Mouse (Mus musculus) left cerebral cortex, postnatal 25 days (tissue): ENCODE results near the gene Ppm1h. TPM values are rescaled to one million over a fixed set of nuclear protein-coding genes. Genes with fewer than 3 reads are reported as not detected.

Experiments used
- DNase-seq, 2 experiments: peaks; one replicate each; pipeline ENCODE4 v3.0.0; 2022; ENCODE audit warnings: low spot score in 2 of 2, mixed read lengths in 1 of 2
- intact Hi-C: fragments of 180-260 bp; cut with DNase I; formaldehyde crosslinking; loops from one replicate; pipeline ENCODE4 v1.15.1; 2025
- total RNA-seq, 2 experiments: library from RNA; stranded (reverse); gene quantifications; 2 replicates each; pipeline ENCODE4 v1.2.3; 2021

The Ppm1h gene
- total RNA-seq, 2 experiments from 2014 or later = 93.9 to 111 TPM

DNA sequence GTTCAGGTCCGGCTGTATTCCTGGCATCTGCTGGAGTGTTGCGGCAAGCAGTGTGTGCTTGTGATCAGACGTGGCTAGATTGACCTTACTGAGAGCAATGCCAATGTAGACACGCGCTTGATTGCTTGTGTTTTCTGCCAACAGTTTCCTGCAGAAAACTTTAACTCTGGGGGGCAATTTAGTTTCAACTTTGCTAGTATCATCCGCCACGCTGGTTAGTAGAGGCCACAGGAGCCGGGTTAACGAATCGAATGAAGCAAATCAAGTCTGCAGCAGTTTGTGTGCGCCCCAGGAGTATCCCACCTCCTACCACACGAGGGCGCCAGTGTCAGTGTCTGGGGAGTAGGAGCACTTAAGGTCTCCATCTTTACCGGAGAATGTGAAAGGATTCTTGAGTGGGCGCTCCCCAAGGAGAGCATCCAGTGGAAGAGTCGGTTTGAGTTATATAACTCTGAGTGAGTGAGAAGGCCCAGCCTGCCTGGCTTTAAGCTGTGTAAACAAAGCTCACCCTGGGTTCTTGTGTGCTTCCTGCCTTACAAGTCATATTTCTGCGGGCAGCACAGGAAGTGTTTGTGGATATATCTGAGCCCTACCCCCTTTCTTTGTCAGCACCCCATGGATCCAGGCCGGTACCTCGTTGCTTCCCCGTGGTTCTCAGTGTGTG is 115.8 kb downstream of the Ppm1h start:
- intact Hi-C loops = loop anchor here (2.0 to 10.0 kb wide), 2 partner anchors 242 to 690 kb away; no protein-coding TSS in a partner anchor
- peak; percentile 54 to 78 for DNase-seq

DNA sequence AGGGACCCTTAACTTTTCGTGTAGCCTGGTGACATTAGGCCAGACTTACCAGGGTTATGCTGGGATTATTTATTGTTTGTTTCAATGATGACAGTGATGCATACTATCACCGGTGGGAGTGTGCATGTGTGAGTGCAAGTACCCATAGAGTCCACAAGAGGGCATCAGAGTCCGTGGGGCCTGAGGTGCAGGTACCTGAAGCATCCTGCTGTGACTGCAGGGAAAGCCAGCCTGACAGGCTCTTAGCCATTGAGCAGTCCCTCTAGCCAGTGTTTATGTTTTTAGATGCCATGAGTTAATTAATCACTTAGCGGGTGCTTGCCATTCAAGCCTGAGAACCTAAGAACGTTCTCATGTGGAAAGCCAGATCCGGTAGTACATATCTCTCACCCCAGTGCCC is 119.4 kb downstream of the Ppm1h start:
- intact Hi-C loops = loop anchor here (10.0 kb wide), 1 partner anchor 693 kb away; no protein-coding TSS in a partner anchor
- DNase-seq = no peak

DNA sequence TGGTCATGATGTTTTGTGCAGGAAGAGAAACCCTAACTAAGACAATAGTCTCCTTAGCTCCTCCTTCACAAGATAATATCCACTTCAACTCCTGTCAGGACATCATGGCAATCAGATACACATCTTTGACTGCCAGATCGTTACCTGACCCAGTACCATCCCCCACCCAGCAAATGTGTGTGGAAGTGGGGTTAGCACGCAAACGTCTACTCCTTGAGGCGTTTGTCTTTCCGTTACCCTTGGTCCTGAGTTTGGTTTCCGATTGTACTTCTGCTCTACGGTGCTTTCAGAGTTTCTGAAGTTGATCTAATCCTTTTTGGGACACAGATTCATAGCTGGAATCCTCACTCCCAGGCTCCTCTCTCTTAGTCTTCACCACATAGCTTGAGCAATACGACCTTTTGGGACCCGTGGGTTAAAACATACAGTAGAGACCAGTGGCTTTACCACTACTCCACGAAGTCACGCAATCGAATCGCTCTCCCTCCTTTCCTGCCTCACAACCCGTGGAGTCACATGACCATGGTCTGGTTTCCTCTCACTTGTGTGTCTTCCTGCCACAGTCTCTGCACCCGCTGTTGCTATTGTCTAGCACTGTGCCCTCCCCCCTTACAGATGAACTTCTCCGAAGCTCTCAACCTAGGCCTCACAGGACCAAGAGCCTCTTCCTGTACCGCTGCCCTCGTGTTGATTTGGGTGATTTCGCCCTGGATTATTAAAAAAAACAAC is 121.6 kb downstream of the Ppm1h start:
- intact Hi-C loops = no loop called here

DNA sequence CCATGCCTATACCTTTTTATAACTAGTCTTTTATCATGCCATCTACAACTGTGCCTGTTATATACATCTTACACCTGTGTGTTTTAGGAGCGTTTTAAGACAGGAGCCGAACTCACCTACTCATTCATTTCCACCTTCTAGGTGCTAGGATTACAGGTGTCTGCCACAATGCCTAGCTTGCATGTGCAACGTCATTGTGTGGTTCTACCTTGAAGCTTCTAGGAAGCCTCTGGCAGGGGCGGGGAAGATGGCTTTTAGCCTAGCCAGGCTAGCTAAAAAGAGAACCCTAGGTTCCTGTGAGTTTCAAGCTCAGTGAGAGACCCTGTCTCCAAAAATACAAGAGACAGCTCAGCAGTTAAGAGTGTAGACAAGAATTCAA is 122.2 kb downstream of the Ppm1h start:
- intact Hi-C loops = no loop called here
- DNase-seq = no peak

More for the DNA sequence above, 121.6 kb downstream of the Ppm1h start:
- DNase-seq = no peak

DNA sequence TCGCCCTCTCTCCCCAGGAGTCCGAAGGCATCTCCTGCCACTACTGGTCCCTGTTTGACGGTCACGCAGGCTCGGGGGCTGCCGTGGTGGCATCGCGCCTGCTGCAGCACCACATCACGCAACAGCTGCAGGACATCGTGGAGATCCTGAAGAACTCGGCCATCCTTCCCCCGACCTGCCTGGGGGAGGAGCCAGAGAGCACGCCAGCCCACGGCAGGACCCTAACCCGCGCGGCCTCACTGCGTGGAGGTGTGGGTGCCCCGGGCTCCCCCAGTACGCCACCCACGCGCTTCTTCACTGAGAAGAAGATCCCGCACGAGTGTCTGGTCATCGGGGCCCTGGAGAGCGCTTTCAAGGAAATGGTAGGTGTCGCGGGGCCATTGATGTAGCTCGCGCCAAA is 123.7 kb downstream of the Ppm1h start:
- intact Hi-C loops = no loop called here
- DNase-seq = no peak

DNA sequence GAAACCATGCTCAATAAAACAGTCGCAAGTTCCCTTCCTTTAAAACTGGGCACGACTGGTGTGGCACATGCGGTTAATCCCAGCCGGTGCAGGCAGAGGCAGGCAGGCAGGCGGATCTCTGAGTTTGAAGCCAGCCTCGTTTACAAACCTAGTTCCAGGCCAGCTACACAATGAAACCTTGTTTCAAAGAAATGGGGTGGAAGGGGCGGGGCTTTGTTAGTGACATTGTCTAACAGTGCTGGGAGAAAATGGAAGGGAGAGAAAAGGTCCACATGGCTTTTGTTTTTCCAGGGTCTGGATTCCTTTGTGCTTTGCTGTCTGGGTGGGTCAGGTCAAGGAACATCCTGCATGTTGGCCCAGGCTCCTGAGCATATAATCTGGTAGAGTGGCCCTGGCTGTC is 124.3 kb downstream of the Ppm1h start:
- intact Hi-C loops = no loop called here
- DNase-seq = no peak

DNA sequence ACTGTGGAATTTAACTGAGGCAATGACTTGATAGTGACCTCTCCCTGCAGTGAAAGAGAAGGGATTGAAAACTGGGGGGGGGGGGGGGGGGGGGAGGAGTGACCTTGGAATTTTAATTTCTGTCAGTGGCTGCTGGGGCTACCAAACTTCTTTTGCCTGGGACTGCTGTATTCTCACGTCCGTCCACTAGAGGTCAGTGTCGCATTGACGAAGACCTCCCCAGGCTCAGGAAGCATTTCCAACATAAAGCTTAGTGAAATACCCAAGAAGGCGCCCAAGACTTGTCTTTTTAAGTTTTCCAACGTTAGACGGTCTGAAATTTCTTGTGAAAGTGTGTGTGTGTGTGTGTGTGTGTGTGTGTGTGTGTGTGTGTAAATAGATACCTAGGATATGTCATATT is 125.3 kb downstream of the Ppm1h start:
- DNase-seq = peak; percentile 65 to 75
- intact Hi-C loops = loop anchor here (2.0 kb wide), 1 partner anchor 201 kb away; no protein-coding TSS in a partner anchor

DNA sequence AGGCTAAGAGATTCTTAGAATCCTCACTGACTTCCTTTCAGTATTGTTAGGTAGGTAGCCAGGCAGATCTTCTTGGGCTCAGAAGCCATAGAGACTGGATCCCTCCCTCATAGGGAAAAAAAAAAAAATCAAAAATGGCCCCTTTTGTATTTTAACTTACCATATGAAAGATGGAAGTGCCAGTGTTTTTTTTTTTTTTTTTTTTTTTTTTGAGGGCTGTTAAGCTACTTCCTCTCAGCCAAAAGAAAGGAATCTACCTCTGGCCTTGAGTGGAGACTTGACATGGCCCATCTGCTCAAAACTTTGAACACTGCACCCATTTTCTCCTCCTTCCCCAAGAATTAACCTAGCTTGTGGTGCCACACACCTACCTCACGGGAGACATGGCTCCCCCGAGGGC is 127.3 kb downstream of the Ppm1h start:
- intact Hi-C loops = loop anchor here (2.0 to 5.0 kb wide), 5 partner anchors 86 to 286 kb away; no protein-coding TSS in a partner anchor
- DNase-seq = no peak

DNA sequence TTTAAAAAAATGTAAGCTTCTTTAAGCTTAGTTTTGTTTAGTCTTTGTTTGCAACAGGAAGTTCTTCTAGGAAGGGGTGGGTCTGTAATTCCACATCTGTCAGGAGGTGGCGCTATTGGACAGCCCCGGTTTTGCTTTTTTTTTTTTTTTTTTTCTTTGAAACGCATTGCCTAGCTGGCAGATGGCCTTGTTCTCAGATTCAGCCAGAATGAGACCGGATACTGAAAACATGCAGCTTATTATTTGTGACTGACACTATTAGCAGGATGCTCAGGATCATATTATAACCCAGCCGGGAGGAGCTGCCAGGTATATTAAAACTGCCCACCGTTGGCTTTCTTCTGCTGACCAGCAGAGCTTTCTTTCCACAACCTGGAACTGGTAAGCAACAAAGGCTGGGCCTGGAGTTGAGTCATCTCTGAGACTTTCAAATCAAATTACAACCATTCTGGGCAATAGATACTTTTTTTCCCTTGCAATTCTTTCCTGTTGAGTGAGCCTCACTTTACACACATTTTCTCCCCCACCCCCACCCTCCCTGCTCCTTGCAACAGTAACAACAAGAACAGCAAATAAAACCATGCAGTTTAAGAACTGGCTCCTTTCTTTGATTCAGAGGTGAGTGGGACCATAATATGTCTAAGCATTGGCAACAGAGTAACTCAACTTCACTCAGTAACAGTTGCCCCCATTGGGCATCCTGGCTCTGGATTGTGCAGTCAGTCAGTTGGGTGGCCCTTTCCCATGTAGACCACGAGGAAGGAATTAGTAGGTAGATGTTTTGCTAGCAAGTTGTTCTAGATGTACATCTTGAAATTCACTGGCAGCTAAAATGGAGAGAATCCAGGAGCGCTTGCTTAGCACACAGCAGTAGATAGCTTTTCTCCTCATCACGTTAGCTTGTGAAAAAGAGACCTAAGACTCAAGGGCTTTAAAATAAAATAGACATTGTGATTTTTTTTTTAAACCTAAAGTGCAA is 128.9 kb downstream of the Ppm1h start:
- peak; percentile 70 to 75 for DNase-seq
- intact Hi-C loops = loop anchor here (1.0 to 5.0 kb wide), 7 partner anchors 43 to 285 kb away; no protein-coding TSS in a partner anchor

DNA sequence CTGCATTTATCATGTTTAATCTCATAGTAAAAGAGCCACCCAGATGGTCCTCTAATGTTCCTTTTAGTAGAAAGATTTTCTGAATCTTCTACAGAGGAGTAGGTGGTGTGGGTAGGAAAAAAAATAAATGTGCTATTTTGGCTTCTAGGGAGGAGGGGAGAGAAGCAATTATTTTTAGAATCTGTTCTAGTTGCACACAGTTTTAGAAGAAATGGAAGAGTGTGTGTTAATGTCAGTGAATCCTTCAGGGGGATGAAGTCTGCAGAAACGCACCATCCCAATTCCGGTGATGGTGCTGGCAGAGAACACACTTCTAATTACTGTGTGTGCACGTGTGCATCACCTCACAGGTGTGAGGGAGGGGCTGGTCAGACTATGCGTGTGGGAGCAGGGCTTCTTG is 129.6 kb downstream of the Ppm1h start:
- DNase-seq = peak; percentile 25 to 73
- intact Hi-C loops = loop anchor here (1.0 to 5.0 kb wide), 7 partner anchors 43 to 284 kb away; no protein-coding TSS in a partner anchor

DNA sequence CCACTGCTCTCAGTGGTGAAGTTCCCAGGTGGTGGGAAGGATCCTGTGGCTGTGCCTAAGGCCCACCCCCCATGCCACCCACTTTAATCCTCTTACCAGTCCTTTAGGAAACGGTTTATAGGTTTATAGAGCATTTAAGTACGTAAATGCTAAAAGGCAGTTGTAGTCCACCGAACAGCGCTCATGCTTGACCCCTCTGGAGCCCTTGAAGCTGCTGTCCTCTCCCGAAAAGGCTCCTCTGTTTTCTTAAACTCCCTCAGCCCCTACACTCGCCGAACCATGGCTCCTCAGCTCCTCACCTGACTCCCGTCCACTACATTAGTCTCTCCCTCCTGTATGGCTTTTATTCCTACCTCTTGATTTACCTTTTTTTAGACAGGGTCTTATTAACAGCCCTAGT is 131.3 kb downstream of the Ppm1h start:
- DNase-seq = no peak
- intact Hi-C loops = loop anchor here (2.0 to 5.0 kb wide), 5 partner anchors 41 to 282 kb away; no protein-coding TSS in a partner anchor

DNA sequence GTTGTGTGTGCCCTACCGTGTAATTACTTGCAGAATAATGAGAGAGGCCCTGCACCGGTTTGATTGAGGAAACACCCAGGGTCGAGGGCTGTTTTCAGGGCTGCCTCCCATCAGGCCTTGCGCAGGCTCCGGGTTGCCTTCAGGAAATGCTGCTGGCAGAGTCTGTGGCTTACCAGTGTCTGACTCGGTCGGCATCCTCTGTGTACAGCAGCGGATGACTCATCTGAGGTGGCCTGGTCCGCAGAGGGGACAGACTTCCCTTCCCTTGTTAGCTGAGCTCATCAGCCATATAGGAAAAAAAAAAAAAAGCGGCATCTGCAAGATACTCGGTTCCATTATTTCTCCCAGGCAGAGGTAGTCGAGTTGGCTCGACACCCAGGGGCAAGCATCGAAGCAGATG is 136.5 kb downstream of the Ppm1h start:
- DNase-seq = peak in 1 of 2 experiments; percentile 69
- intact Hi-C loops = no loop called here

DNA sequence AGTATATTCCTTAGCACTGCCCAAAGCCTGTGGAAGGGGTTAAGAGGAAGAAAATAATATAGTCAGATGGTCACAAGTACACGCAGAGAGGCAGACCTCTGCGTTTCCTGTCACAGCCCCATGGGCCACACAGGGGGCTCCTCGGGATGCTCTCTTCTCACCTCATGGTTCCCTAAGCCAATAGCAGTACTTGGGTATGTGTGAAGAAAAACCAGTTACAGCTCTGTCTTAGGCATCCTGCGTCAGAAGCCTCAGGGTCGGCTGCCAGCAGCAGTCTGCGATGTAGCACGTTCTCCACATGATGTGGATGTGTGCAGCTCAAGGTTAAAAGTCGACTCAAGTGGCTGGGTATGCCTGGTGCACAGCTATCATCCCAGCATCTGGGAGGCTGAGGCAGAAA is 139.2 kb downstream of the Ppm1h start:
- intact Hi-C loops = no loop called here
- DNase-seq = no peak

DNA sequence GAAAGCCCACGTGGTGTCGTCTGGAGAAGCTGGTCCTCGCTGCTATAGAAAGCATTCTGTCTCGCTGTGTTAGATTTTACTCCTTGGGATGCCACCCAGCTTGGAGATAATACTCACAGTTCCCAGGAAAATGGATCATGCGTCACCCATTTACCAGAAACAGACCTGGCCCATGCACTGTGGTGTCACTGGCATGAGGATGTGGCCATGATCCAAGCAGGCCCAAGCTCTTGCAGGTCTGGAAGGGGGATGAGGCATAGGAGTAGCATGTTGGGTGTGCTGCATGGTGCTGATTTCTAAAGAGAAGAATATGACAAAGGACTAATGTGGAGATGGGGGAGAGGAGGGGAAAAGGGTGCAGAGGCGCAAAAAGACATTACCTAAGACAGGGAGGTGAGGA is 141.2 kb downstream of the Ppm1h start:
- intact Hi-C loops = no loop called here
- no peak for DNase-seq

DNA sequence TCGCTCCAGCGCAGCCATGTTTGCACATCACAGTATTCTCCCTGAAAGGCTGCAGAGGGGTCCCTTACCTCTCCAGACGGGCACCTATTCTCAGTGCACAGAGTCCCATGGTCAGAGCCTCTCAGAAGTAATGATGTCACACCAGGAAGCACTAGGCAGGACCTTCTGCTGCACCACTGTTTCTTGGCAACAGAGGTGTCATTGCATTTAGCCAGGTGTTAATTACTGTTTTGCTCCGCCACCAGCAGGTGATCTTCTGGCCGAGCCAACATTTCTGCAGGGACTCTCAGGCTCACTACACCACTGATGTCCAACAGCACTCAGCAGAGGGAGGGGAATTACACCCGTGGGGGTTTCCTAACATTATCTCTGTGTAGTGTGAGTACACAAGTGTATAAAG is 143.0 kb downstream of the Ppm1h start:
- DNase-seq = no peak
- intact Hi-C loops = no loop called here

DNA sequence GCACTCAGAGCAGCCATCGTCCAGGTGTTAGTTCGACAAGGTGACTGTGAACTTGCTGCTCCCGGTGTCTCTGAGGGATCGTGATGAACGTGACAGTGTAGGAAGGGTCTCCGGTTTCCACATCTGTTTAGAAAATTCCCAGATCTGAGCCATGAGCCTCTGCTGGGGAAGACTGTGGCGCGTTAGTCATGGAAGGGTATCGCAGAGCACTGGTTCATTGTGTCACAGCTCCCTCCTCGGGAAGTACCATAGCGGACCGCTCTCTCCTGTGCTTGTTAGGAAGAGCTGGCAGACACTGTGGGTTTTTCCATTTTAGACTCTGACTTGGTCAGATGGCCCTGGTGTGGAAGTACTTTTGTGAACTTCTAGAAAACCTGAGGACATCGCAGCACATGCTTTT is 145.1 kb downstream of the Ppm1h start:
- intact Hi-C loops = no loop called here

DNA sequence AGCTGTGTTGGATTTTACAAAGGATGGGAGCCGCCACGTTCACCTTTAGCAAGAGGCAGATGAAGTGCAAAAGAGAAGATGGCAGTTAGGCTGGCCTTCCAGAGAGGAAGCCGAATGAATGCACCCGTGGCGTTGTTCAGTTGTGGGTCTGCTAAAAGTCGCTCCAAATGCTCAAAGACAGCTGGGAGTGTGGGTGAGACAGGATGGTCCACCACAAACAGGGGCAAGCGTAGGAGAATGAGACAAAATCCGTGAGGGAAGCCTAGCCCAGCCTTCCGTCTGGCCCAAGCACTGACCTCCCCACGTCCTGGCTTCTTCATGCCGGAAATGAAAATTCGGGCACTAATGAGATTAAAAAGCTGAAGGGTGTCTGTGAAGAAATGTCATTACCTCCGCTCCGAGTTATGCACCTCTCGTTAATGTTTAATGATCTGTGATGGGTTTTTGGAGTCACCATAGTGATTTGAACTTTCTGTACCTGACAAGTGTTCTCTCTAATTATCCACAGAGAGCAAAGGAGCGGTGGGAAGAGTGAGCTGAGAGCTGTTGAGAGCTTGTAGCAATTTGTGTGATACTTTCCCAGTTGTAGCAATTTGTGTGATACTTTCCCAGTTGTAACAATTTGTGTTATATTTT is 148.3 kb downstream of the Ppm1h start:
- peak in 1 of 2 experiments; percentile 54 for DNase-seq
- intact Hi-C loops = no loop called here

More for the DNA sequence above, 145.1 kb downstream of the Ppm1h start:
- no peak for DNase-seq

DNA sequence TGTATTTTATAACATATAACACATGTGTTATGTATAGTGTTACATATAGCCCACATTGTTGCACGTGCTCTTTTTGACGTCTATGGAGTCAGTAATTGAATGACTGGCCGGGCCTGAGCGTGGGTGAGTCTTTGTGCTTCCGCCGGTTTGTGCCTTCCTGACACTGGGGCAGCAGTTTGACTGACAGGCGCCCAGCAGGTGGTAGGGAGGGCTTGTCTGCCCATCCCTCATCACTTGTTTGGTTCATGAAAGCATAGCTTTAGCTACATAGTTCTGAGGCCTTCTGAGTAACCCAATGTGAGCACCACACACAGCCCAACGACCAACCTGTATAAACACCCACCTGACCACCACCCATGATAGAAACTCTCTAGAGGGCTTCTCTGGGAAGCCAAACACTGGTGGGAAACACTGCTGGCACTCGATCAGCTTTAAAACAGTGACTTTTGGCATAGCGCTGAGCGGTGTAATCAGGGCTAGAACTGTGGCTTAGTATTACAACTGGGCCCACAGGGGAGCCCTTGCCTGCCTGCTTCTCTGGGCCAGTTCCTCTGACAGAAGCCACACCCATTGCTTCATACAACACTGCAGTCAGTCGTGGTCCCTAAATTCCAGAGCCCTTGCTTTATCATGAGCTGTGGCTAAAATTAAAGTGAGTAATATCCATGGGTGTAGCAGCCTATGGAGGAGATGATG is 149.3 kb downstream of the Ppm1h start:
- DNase-seq = no peak
- intact Hi-C loops = no loop called here

DNA sequence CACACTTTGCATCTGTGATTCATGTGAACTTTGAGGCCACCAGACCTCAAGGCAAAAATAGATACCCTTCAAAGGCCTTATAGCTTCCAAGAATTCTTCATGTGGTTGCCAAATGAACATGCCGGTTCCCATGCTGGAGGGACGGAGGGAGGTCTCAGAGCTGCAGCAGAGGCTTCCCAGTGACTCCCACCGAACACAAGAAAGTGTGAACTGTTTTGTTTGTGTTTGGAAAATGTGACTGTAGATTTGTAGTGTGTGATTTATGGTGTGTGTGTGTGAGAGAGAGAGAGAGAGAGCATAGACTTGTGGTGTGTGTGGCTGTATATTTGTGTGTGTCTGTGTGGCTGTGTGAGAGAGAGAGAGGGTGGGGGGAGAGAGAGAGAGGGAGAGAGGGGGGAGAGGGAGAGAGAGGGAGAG is 151.2 kb downstream of the Ppm1h start:
- intact Hi-C loops = no loop called here
- no peak for DNase-seq
